Mouse (Mus musculus): ENCODE measurements around the gene Pgp. TPM values are rescaled to one million over a fixed set of nuclear protein-coding genes. Genes with fewer than 3 reads are reported as not detected.

The Pgp gene
- total RNA-seq, 2 experiments from 2014 or later, result 70.6 to 74.9 TPM

DNA sequence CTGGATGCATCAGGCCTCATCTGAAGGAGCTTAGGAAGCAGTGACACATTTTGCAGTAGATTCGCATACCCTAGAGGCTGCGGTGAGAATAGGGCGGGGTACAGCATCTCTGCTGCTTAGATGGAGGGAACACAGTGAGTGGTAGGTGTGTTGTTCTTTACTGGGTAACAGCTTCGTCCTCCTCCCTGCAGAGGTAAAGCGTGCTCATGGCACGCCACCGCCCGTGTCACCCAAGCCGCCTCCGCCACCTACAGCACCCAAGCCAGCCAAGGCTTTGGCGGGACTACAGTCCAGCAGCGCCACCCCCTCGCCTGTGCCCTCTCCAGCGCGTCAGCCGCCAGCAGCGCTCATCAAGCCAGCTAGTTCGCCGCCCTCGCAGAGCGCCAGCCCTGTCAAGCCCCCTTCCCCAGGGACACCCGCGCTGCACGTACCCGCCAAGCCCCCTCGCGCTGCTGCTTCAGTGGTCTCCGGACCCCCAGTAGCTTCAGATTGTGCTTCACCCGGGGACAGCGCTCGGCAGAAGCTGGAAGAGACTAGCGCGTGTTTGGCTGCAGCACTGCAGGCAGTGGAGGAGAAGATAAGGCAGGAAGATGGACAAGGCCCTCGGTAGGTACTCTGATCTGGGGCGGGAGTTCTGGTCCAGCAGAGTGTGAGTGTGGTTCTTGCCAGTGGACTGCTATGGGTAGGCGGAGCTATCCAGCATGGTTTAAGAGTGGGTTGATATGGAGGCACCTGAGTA lies 36.3 kb downstream of the Pgp start:
- DNase-seq (ENCODE audit: low spot score in 2 of 2), result peak; percentile 57 to 75
- intact Hi-C loops (cut with DNase I), result no loop called here

DNA sequence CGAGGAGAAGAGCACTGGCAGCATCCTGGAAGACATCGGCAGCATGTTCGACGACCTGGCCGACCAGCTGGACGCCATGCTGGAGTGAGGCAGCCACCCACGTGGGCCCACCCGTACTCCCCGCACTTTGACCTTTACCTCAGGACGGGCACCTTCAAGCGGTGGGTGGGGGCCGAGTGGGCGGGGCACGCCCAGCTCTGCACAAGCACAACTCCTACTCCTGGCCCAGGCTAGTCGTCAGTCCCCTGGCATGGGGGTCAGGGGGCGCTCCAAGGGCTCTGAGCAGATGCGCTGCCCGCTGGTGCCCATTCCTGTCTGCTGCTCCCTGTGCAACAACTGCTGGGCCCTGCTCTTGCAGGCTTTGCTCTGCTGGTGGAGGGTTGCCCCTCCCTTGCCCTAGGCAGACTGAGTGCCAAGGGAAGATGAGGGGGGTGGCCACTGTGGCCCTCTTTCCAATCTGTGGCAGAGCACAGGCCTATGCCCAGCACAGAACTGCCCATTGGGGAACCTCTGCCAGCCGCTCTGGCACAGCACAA lies 37.0 kb downstream of the Pgp start:
- no peak for DNase-seq (ENCODE audit: low spot score in 2 of 2)
- intact Hi-C loops (cut with DNase I), result no loop called here

DNA sequence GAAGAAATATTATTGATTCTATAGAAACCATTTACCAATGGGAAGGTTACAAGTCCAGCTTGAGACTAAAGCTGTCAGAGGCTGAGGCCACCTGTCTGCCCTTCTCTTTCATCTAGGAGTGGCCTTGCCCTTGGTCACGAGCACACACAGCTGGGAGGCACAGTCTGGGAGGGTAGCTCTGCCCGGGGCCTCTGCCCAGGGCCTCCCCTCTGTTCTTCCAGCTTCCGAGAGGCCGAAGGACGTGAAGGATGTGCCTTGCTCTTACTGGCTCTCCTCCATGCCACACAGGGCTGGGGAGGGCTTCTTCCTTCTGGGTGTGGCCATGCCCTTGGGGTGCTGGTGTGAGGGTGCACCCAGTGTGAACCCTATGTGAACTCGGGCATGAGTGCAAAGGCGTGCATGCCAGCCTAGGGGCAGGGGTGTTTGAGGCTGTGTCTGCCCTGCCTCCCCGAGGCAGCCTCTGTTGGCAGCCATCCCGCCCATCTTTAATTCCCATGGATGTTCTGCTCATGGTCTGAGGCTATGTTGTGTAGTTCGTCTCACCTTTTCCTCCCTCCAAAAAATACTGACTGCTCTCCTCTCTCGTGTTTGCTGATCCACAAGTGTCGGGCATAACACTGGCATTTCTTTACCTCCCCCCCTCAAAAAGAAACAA lies 37.7 kb downstream of the Pgp start:
- no peak for DNase-seq (ENCODE audit: low spot score in 2 of 2)
- intact Hi-C loops (cut with DNase I), result no loop called here

DNA sequence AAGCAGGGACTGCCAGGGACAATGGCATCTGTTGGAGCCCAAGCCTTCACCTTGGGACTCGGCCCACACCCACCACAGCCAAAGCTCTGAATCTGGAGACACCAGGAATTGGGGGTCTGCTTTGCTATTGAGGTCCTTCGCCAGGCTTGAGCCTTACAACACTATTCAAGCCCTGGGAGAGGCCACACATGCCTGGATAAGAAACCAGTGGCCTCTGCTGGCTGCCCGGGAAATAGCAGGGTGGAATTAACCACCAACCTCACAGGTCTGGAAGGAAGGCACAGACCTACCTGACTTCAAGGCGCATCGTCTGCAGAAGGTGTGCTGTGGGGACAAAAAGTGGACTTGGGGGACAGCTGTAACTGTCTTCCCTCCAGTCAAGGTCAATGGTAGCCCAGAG lies 43.4 kb downstream of the Pgp start:
- intact Hi-C loops (cut with DNase I), result loop anchor here (5.0 kb wide), 1 partner anchor 36 kb away; the partner anchor contains the start of gene Mlst8
- DNase-seq (ENCODE audit: low spot score in 2 of 2), result peak; percentile 73 to 78

DNA sequence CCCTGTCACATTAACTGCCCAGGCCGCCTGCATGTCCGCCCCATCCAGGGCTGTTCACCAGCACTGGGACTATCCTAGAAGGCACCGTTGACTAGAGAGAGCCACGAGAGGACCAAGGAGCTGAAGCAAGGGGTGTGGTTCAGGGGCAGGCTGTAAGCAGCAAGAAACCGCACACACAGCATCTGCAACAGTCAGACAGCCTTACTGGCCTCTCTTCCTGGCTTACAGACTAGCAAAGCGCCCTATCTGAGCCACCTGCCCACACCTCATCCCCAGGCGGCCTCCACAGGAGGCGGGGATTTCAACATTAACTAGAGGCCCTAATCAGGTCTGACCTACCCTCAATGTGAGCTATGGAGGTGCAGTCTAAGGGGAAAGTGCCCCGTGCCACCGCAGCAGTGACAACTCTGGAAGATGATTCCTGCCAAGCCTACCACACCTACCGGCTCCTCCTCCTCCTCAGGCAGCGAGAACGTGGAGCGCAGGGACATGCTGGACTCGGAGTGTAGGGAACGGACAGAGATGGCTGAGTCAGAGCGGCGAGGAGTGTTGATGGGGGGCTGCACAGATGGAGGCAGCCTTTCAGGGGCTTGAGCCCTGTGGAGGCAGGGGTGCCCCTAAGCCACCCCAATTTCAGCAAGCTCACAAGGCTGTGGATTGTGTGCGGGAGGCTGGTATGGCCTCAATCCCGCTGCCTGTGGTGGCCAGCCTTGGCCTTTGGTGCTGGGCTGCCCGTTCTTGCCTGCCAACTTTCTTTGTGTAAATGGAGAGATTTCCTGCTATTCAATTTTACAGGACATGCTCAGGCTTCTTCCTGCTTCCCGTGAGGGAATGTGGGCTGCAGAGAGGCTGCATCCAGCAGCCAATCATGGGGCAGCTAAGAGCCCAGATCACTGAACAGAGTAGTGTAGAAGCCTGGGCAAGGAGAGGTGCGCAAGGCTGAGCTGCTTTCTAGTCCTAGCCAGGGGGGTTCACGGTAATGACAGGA lies 44.4 kb downstream of the Pgp start:
- intact Hi-C loops (cut with DNase I), result loop anchor here (5.0 kb wide), 1 partner anchor 37 kb away; the partner anchor contains the start of gene Mlst8

DNA sequence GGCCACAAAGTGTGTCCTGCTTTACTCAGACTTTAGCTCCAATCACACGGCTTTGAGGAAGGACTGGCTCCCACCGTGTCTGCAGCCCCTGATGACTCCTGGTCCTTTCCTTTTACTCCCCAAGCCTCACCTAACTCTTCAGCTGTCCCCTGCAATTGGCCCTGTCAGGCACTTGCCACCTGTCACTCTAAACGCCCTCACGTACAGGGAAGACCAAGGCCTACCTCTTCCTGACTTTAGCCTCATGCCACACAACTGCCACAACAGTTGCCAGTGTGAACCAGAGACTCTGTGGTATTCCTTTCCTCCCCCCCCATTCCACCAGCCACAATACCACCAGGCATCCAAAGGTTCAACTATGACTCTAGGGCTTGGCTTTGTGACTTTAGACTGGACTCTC lies 50.3 kb downstream of the Pgp start:
- no peak for DNase-seq (ENCODE audit: low spot score in 2 of 2)
- intact Hi-C loops (cut with DNase I), result no loop called here

More for the DNA sequence above, 44.4 kb downstream of the Pgp start:
- DNase-seq (ENCODE audit: low spot score in 2 of 2), result no peak

Other genes with a start within 250 kb of the Pgp start
- 10 to 100 TPM in 1 of 2 experiments, 1 to 10 TPM in 1; 8.7 to 10.1 TPM for gene Tedc2, start 249.5 kb upstream of the Pgp start, total RNA-seq (2021)
- 1 to 10 TPM; 6.2 to 6.7 TPM for gene Ccnf, start 218.9 kb upstream of the Pgp start, total RNA-seq (2021)
- gene Abca17, start 119.3 kb upstream of the Pgp start, total RNA-seq (2021), result 1 to 10 TPM in 1 of 2 experiments, under 1 TPM in 1; 0.77 to 1.3 TPM
- 100 to 1,000 TPM; 111 to 118 TPM for gene Abca3, start 118.4 kb upstream of the Pgp start, total RNA-seq (2021)
- gene Rnps1, start 55.8 kb upstream of the Pgp start, total RNA-seq (2021), result 100 to 1,000 TPM; 141 to 145 TPM
- gene Eci1, start 43.8 kb upstream of the Pgp start, total RNA-seq (2021), result 10 to 100 TPM; 22.3 to 22.4 TPM
- 1 to 10 TPM; 4.8 to 6.5 TPM for gene Dnase1l2, start 27.3 kb upstream of the Pgp start, total RNA-seq (2021)
- 10 to 100 TPM; 31.2 to 33.1 TPM for gene E4f1, start 79 bp upstream of the Pgp start, total RNA-seq (2021)
- gene Bricd5, start 3.5 kb downstream of the Pgp start, total RNA-seq (2021), result 1 to 10 TPM; 1.7 to 1.8 TPM
- gene Mlst8, start 8.7 kb downstream of the Pgp start, total RNA-seq (2021), result 10 to 100 TPM; 32.3 to 36.9 TPM
- 100 to 1,000 TPM; 134 to 145 TPM for gene Caskin1, start 18.2 kb downstream of the Pgp start, total RNA-seq (2021)
- 10 to 100 TPM; 86.8 to 91.7 TPM for gene Traf7, start 57.5 kb downstream of the Pgp start, total RNA-seq (2021)
- 10 to 100 TPM; 36.2 to 40.4 TPM for gene Rab26, start 63.8 kb downstream of the Pgp start, total RNA-seq (2021)
- 10 to 100 TPM; 68.6 to 78.7 TPM for gene Pkd1, start 79.4 kb downstream of the Pgp start, total RNA-seq (2021)
- gene Tsc2, start 162.2 kb downstream of the Pgp start, total RNA-seq (2021), result 100 to 1,000 TPM; 122 to 130 TPM
- 1 to 10 TPM; 4.4 to 5.0 TPM for gene Nthl1, start 162.3 kb downstream of the Pgp start, total RNA-seq (2021)
- gene Slc9a3r2, start 179.9 kb downstream of the Pgp start, total RNA-seq (2021), result 10 to 100 TPM; 52.6 to 53.0 TPM
- 1 to 10 TPM in 1 of 2 experiments, under 1 TPM in 1; 0.95 to 1.4 TPM for gene Npw, start 188.1 kb downstream of the Pgp start, total RNA-seq (2021)
- 10 to 100 TPM; 37.9 to 39.3 TPM for gene Zfp598, start 199.3 kb downstream of the Pgp start, total RNA-seq (2021)
- 100 to 1,000 TPM; 228 to 245 TPM for gene Syngr3, start 219.6 kb downstream of the Pgp start, total RNA-seq (2021)
- gene Gfer, start 225.8 kb downstream of the Pgp start, total RNA-seq (2021), result 10 to 100 TPM; 19.0 to 19.1 TPM
- 1 to 10 TPM; 2.5 to 3.6 TPM for gene Noxo1, start 225.8 kb downstream of the Pgp start, total RNA-seq (2021)
- 10 to 100 TPM; 28.5 to 29.2 TPM for gene Tbl3, start 237.3 kb downstream of the Pgp start, total RNA-seq (2021)
- gene Rnf151, start 247.7 kb downstream of the Pgp start, total RNA-seq (2021), result not detected
- gene Rps2, start 247.7 kb downstream of the Pgp start, total RNA-seq (2021), result 100 to 1,000 TPM; 492 to 494 TPM

Data from left cerebral cortex, postnatal 14 days (tissue).